Mouse (Mus musculus) CH12.LX (cell line): Measurements from ENCODE around the gene Cpt1b. TPM values are rescaled to one million over a fixed set of nuclear protein-coding genes. Genes with fewer than 3 reads are reported as not detected.

Experiments
- DNase-seq: peaks from one replicate; pipeline ENCODE4 v3.0.0-alpha.2; 2013; ENCODE audit errors: extremely low read depth
- H3K27ac ChIP-seq: 2 replicates; pipeline ENCODE4 v1.5.1; 2012; ENCODE audit warnings: low read depth, mild to moderate bottlenecking, control low read depth, moderate library complexity; ENCODE audit not compliant: insufficient read depth
- H3K27me3 ChIP-seq: replicated peaks from 2 replicates; pipeline ENCODE3; 2012; ENCODE audit warnings: inconsistent platforms
- H3K36me3 ChIP-seq, 2 experiments: replicated peaks in 1 of 2; 2 replicates each; pipeline versions ENCODE3 to v1.6.1; 2012; ENCODE audit warnings: inconsistent platforms in 1 of 2, low read length in 1 of 2, mild to moderate bottlenecking in 1 of 2, mixed read lengths in 1 of 2, moderate library complexity in 1 of 2; ENCODE audit not compliant: control insufficient read depth in 1 of 2, insufficient read depth in 1 of 2
- H3K4me1 ChIP-seq, 2 experiments: 2 replicates each; pipeline ENCODE4 v1.6.1; 2012; ENCODE audit warnings: inconsistent platforms in 1 of 2, moderate library complexity in 1 of 2; ENCODE audit not compliant: insufficient read depth in 2 of 2, control insufficient read depth in 1 of 2
- H3K4me2 ChIP-seq: 2 replicates; pipeline ENCODE4 v1.6.1; 2012; ENCODE audit warnings: low read depth, mild to moderate bottlenecking, control low read depth; ENCODE audit not compliant: poor library complexity, insufficient read depth, severe bottlenecking
- H3K4me3 ChIP-seq, 3 experiments: fragments of 150-350 bp in 1 of 3; sonication (generic) in 1 of 3; replicated peaks in 1 of 3; 2 replicates each; pipeline versions ENCODE3 to v1.5.1; 2011 to 2012; ENCODE audit warnings: low read depth in 2 of 3, low read length in 2 of 3, mild to moderate bottlenecking in 2 of 3, moderate library complexity in 2 of 3, control low read depth in 1 of 3, improper control_type of control experiment in 1 of 3, inconsistent platforms in 1 of 3, mixed read lengths in 1 of 3; ENCODE audit not compliant: poor library complexity in 1 of 3
- H3K79me2 ChIP-seq: replicated peaks from 2 replicates; pipeline ENCODE4 v1.6.1; 2012; ENCODE audit warnings: mild to moderate bottlenecking, moderate library complexity; ENCODE audit not compliant: control insufficient read depth, poor library complexity, insufficient read depth, severe bottlenecking; ENCODE audit errors: extremely low read depth
- H3K9ac ChIP-seq: 2 replicates; pipeline ENCODE4 v1.6.1; 2012; ENCODE audit warnings: low read depth, mild to moderate bottlenecking, control low read depth, moderate library complexity; ENCODE audit not compliant: insufficient read depth
- H3K9me3 ChIP-seq: replicated peaks from 2 replicates; pipeline ENCODE3; 2012; ENCODE audit warnings: low read length, inconsistent platforms, mixed read lengths
- BHLHE40 ChIP-seq: IDR thresholded peaks from 2 replicates; pipeline ENCODE4 v1.6.1; 2011; ENCODE audit warnings: mild to moderate bottlenecking, low read depth, low read length, improper control_type of control experiment
- CHD1 ChIP-seq: IDR thresholded peaks from 2 replicates; pipeline ENCODE4 v1.6.1; 2012; ENCODE audit warnings: low read depth, low read length, improper control_type of control experiment, inconsistent platforms
- CHD2 ChIP-seq: IDR thresholded peaks from 2 replicates; pipeline ENCODE4 v1.6.1; 2011; ENCODE audit warnings: low read length, improper control_type of control experiment
- CTCF ChIP-seq, 2 experiments: IDR thresholded peaks in 1 of 2; conservative IDR thresholded peaks in 1 of 2; 2 replicates each; pipeline ENCODE4 v1.5.1; 2011 to 2012; ENCODE audit warnings: low read depth in 2 of 2, low read length in 2 of 2, improper control_type of control experiment in 1 of 2, inconsistent platforms in 1 of 2, mild to moderate bottlenecking in 1 of 2, moderate library complexity in 1 of 2
- E2F4 ChIP-seq: IDR thresholded peaks from 2 replicates; pipeline ENCODE4 v1.6.1; 2011; ENCODE audit warnings: low read depth, low read length, improper control_type of control experiment; ENCODE audit not compliant: insufficient replicate concordance
- ELF1 ChIP-seq: IDR thresholded peaks from 2 replicates; pipeline ENCODE4 v1.6.1; 2014; ENCODE audit warnings: low read depth, mild to moderate bottlenecking, inconsistent platforms, low read length, improper control_type of control experiment
- EP300 ChIP-seq: IDR thresholded peaks from 2 replicates; pipeline ENCODE4 v1.6.1; 2011; ENCODE audit warnings: low read length, improper control_type of control experiment
- ETS1 ChIP-seq: conservative IDR thresholded peaks from 2 replicates; pipeline ENCODE4 v1.6.1; 2012; ENCODE audit warnings: low read depth, mild to moderate bottlenecking, inconsistent platforms, low read length, improper control_type of control experiment, moderate library complexity
- GABPA ChIP-seq: IDR thresholded peaks from 2 replicates; pipeline ENCODE4 v1.6.1; 2012; ENCODE audit warnings: low read depth, low read length, improper control_type of control experiment, inconsistent platforms; ENCODE audit not compliant: insufficient replicate concordance
- HCFC1 ChIP-seq: IDR thresholded peaks from 2 replicates; pipeline ENCODE4 v1.6.1; 2012; ENCODE audit warnings: low read depth, mild to moderate bottlenecking, inconsistent platforms, low read length, improper control_type of control experiment
- IRF4 ChIP-seq: IDR thresholded peaks from 2 replicates; pipeline ENCODE4 v1.6.1; 2014; ENCODE audit warnings: low read depth, mild to moderate bottlenecking, inconsistent platforms, low read length, improper control_type of control experiment
- JUN ChIP-seq: IDR thresholded peaks from 2 replicates; pipeline ENCODE4 v1.6.1; 2011; ENCODE audit warnings: low read depth, mild to moderate bottlenecking, low read length, improper control_type of control experiment, moderate library complexity; ENCODE audit not compliant: insufficient read depth
- JUND ChIP-seq: conservative IDR thresholded peaks from 2 replicates; pipeline ENCODE4 v1.6.1; 2011; ENCODE audit warnings: low read depth, low read length, improper control_type of control experiment
- KAT2A ChIP-seq: IDR thresholded peaks from 2 replicates; pipeline ENCODE4 v1.6.1; 2012; ENCODE audit warnings: low read length, improper control_type of control experiment, inconsistent platforms; ENCODE audit not compliant: insufficient replicate concordance
- MAFK ChIP-seq: IDR thresholded peaks from 2 replicates; pipeline ENCODE4 v1.6.1; 2011; ENCODE audit warnings: low read length, improper control_type of control experiment; ENCODE audit not compliant: insufficient replicate concordance
- MAX ChIP-seq: IDR thresholded peaks from 2 replicates; pipeline ENCODE4 v1.6.1; 2011; ENCODE audit warnings: low read length, improper control_type of control experiment
- MAZ ChIP-seq: IDR thresholded peaks from 2 replicates; pipeline ENCODE4 v1.6.1; 2012; ENCODE audit warnings: low read depth, mild to moderate bottlenecking, inconsistent platforms, low read length, improper control_type of control experiment, moderate library complexity
- MEF2A ChIP-seq: IDR thresholded peaks from 2 replicates; pipeline ENCODE4 v1.6.1; 2014; ENCODE audit warnings: low read depth, mild to moderate bottlenecking, inconsistent platforms, low read length, improper control_type of control experiment, borderline replicate concordance
- MXI1 ChIP-seq: IDR thresholded peaks from 2 replicates; pipeline ENCODE4 v1.6.1; 2011; ENCODE audit warnings: mild to moderate bottlenecking, low read depth, low read length, improper control_type of control experiment
- MYC ChIP-seq: IDR thresholded peaks from 2 replicates; pipeline ENCODE4 v1.6.1; 2011; ENCODE audit warnings: low read depth, mild to moderate bottlenecking, improper control_type of control experiment, low read length
- NELFE ChIP-seq: IDR thresholded peaks from 2 replicates; pipeline ENCODE4 v1.6.1; 2011; ENCODE audit warnings: low read depth, low read length, improper control_type of control experiment
- NRF1 ChIP-seq: IDR thresholded peaks from 2 replicates; pipeline ENCODE4 v1.6.1; 2014; ENCODE audit warnings: low read depth, mild to moderate bottlenecking, inconsistent platforms, low read length, improper control_type of control experiment, moderate library complexity
- PAX5 ChIP-seq: IDR thresholded peaks from 2 replicates; pipeline ENCODE4 v1.6.1; 2012; ENCODE audit warnings: low read length, inconsistent platforms, mixed read lengths
- POLR2A ChIP-seq: IDR thresholded peaks from 2 replicates; pipeline ENCODE4 v1.6.1; 2011; ENCODE audit warnings: low read depth, mild to moderate bottlenecking, improper control_type of control experiment, low read length
- POLR2AphosphoS2 ChIP-seq: IDR thresholded peaks from 2 replicates; pipeline ENCODE4 v1.6.1; 2011; ENCODE audit warnings: low read depth, low read length, improper control_type of control experiment
- RAD21 ChIP-seq: IDR thresholded peaks from 2 replicates; pipeline ENCODE4 v1.6.1; 2011; ENCODE audit warnings: low read depth, mild to moderate bottlenecking, low read length, improper control_type of control experiment, moderate library complexity
- RCOR1 ChIP-seq: conservative IDR thresholded peaks from 2 replicates; pipeline ENCODE4 v1.6.1; 2012; ENCODE audit warnings: low read depth, mild to moderate bottlenecking, inconsistent platforms, low read length, improper control_type of control experiment
- SIN3A ChIP-seq: IDR thresholded peaks from 2 replicates; pipeline ENCODE4 v1.6.1; 2012; ENCODE audit warnings: low read length, improper control_type of control experiment, inconsistent platforms
- SMC3 ChIP-seq: IDR thresholded peaks from 2 replicates; pipeline ENCODE4 v1.6.1; 2011; ENCODE audit warnings: low read depth, low read length, improper control_type of control experiment
- TBP ChIP-seq: conservative IDR thresholded peaks from 2 replicates; pipeline ENCODE4 v1.6.1; 2011; ENCODE audit warnings: low read depth, low read length, improper control_type of control experiment
- TCF12 ChIP-seq: IDR thresholded peaks from 2 replicates; pipeline ENCODE4 v1.6.1; 2014; ENCODE audit warnings: low read depth, mild to moderate bottlenecking, inconsistent platforms, low read length, improper control_type of control experiment
- UBTF ChIP-seq: IDR thresholded peaks from 2 replicates; pipeline ENCODE4 v1.6.1; 2012; ENCODE audit warnings: low read depth, mild to moderate bottlenecking, inconsistent platforms, low read length, improper control_type of control experiment, moderate library complexity
- USF1 ChIP-seq: IDR thresholded peaks from 2 replicates; pipeline ENCODE4 v1.6.1; 2014; ENCODE audit warnings: low read depth, mild to moderate bottlenecking, inconsistent platforms, low read length, improper control_type of control experiment
- USF2 ChIP-seq: conservative IDR thresholded peaks from 2 replicates; pipeline ENCODE4 v1.6.1; 2011; ENCODE audit warnings: low read depth, low read length, improper control_type of control experiment
- ZC3H11A ChIP-seq: IDR thresholded peaks from 2 replicates; pipeline ENCODE4 v1.6.1; 2012; ENCODE audit warnings: low read depth, mild to moderate bottlenecking, inconsistent platforms, low read length, improper control_type of control experiment
- ZKSCAN1 ChIP-seq: IDR thresholded peaks from 2 replicates; pipeline ENCODE4 v1.6.1; 2012; ENCODE audit warnings: low read depth, inconsistent platforms, low read length, improper control_type of control experiment, borderline replicate concordance
- ZMIZ1 ChIP-seq: IDR thresholded peaks from 2 replicates; pipeline ENCODE4 v1.6.1; 2012; ENCODE audit warnings: low read depth, mild to moderate bottlenecking, inconsistent platforms, low read length, improper control_type of control experiment
- ZNF384 ChIP-seq: IDR thresholded peaks from 2 replicates; pipeline ENCODE4 v1.6.1; 2012; ENCODE audit warnings: low read depth, low read length, improper control_type of control experiment, inconsistent platforms
- dilution Hi-C: fragments of 300-500 bp; cut with MboI; formaldehyde crosslinking; loops from 2 replicates; pipeline ENCODE4 v1.14.3; 2020; ENCODE audit warnings: low sequenced_read_pairs; ENCODE audit not compliant: extremely low pct_unique_long_range_greater_than_20kb, extremely low pct_ligation_motif_present
- in situ Hi-C: fragments of 300-500 bp; cut with MboI; formaldehyde crosslinking; loops from 3 replicates; pipeline ENCODE4 v1.14.3; 2019; ENCODE audit warnings: low sequenced_read_pairs, low pct_ligation_motif_present, low pct_unique_long_range_greater_than_20kb, mixed read lengths
- polyA plus RNA-seq: library from polyadenylated mRNA; unstranded; fragments of >175 nt; gene quantifications from 2 replicates; pipeline ENCODE4 v1.2.1, GENCODE M21; 2012; ENCODE audit warnings: low read depth; ENCODE audit not compliant: insufficient read length
- total RNA-seq, 2 experiments: library from RNA; depleted of rRNA; stranded (reverse); fragments of 300-350 nt in 1 of 2; fragments of >200 nt in 1 of 2; gene quantifications; 2 replicates each; pipeline ENCODE4 v1.2.3; 2012 to 2014

Gene Cpt1b
- total and polyA plus RNA-seq, 3 experiments = 1.5 to 2.1 (median 2.1) TPM

DNA sequence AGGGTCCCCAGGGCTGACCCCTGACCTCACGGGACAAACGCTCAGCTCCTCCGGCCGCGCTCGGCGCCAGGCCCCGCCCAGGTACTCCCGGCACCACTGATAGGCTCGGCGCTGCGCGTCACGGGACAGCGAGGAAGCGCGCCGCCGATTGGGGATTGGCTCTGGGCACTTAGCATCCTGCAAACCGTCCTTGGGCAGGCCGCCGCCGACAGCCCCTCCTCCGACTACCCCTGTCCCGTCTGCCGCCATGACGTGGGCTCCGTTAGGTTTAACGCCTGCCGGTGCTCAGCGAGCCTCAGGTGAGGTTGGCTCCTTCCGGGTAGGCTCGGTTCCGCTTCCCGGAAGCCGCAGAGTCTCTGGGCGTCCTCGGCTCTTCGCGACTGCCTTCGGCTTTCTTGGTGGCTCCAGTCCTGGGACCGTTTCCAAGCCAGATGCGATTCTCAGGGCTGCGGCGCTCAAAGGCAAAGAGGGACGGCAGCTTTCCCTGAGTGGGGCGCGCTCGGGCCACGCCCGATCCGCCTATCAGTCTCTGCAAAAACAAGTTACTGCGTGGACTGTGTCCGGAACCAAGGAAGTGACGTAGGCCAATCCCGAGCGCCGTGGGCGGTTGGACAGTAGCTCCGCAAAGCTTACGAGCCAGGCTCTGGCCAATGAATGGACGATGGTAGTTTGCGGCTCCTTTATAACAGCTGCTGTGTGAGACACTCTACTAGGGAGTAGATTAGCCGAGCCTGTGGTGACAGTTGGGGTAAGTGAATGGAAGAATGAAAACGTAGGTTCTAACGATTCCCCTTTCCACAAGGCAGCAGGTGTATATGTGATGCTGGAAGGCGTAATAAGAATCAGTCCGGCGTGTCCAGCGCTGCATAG, 3.9 kb upstream of the Cpt1b start, which contains the start of the genes C730034F03Rik, Gm44502 and Chkb:
Gene C730034F03Rik (plus strand): TSS at position 238 of the 870 bp plus-strand sequence.
Gene Gm44502 (minus strand): TSS at position 345 of the 870 bp plus-strand sequence.
Gene Chkb (minus strand): TSS at position 557 of the 870 bp plus-strand sequence.
- Histone ChIP-seq H3K4me1 (peaks cover 0 to 14% of the 10 kb centered on the region in 2 experiments; a peak in 2 of 4 replicates), H3K79me2 (peaks cover 12% of the 10 kb centered on the region), H3K9ac (peak within 1 kb of the TSS; percentile 91), H3K36me3 (peaks cover 21 to 36% of the 10 kb centered on the region in 2 experiments), H3K27ac (peak within 1 kb of the TSS; percentile 76), H3K4me2 (peak within 1 kb of the TSS; percentile 85)
- in situ Hi-C loops = loop anchor here (10.0 kb wide), 1 partner anchor 355 kb away; the partner anchor contains the start of gene Trabd
- peak; percentile 91 for DNase-seq
- TF ChIP-seq TCF12 (peak; percentile 69), MXI1 (peak; percentile 77), NRF1 (no peak; the same call in 1 of the 2 replicates), MAX (no peak; the same call in 1 of the 2 replicates), ZC3H11A (no peak), MEF2A (no peak), CHD1 (no peak), USF2 (no peak), ZMIZ1 (peak; percentile 90), USF1 (peak; percentile 47), MYC (peak; percentile 30; the same call in 1 of the 2 replicates), EP300 (no peak), MAZ (0 out of 2 replicates have a peak, but pooled peaks have one; percentile 10), PAX5 (no peak), NELFE (peak; percentile 81), POLR2AphosphoS2 (peak; percentile 75), JUND (no peak), GABPA (no peak), POLR2A (peak; percentile 92), TBP (peak; percentile 98), JUN (peak; percentile 23; the same call in 1 of the 2 replicates), UBTF (no peak), MAFK (no peak), ETS1 (0 out of 2 replicates have a peak, but pooled peaks have one; percentile 30), KAT2A (0 out of 2 replicates have a peak, but pooled peaks have one; percentile 43), RAD21 (no peak), BHLHE40 (peak; percentile 89), SIN3A (peak; percentile 92; the same call in 1 of the 2 replicates), ZKSCAN1 (no peak), SMC3 (no peak), RCOR1 (no peak), ELF1 (peak; percentile 95), ZNF384 (no peak), CHD2 (no peak), HCFC1 (peak; percentile 70), IRF4 (peak; percentile 29; the same call in 1 of the 2 replicates), CTCF (conservative IDR thresholded peaks at IDR 0.05 in 1 of 2, IDR thresholded peaks at IDR 0.05 in 1 of 2; ENCODE audit: low read depth in 2 of 2, low read length in 2 of 2) (no peak), E2F4 (no peak)
- TF ChIP-seq, all 38 proteins: peak for 18
- Histone ChIP-seq H3K4me3 (peak within 1 kb of the TSS; percentile 79 to 90 (median 80)), H3K27me3 (no peaks in the 10 kb centered on the region), H3K9me3 (no peaks in the 10 kb centered on the region)
- dilution Hi-C loops = no loop called here
